Mouse (Mus musculus): ENCODE data around the gene H2-Ab1. TPM values are rescaled to one million over a fixed set of nuclear protein-coding genes. Genes with fewer than 3 reads are reported as not detected.
A peak's percentile ranks its signal among the peaks of the same experiment; 100 is the strongest.

The H2-Ab1 gene
- total and polyA plus RNA-seq, 2 experiments from 2014 or later, result 0.69 to 2.0 TPM

DNA sequence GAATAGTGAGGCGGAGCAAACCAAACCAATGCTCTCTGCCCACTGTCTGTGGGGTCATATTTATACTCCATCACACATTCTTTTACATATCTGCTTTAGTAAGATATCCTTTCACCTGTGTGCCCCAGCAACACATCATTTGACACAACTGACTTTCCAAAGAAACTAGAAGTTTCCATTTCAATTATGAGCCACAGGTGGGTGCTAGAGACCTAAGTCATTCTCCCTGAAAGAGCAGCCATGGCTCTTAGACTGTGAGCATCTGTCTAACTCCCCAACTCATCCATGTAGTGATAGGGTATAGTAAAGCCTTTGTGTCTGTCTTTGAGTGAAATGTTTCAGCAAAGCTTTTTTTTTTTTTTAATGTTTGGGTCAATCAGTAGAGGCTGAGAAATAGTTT, 14.6 kb downstream of the H2-Ab1 start:
- TF ChIP-seq EP300 (IDR thresholded peaks at IDR 0.05; ENCODE audit: low read depth), result no peak
- TF ChIP-seq CTCF (IDR thresholded peaks at IDR 0.05; ENCODE audit: low read depth), result peak; percentile 24; the same call in 1 of the 2 replicates
- no peak overlapping the region for H3K27ac ChIP-seq (ENCODE audit: low read depth)
- 79% methylated on average over 1 of the region's 1 CpGs for WGBS
- H3K4me3 ChIP-seq (ENCODE audit: low read depth, low read length), result no peak overlapping the region
- DNase-seq (ENCODE audit: low spot score) (no peak), ATAC-seq (ENCODE audit: insufficient read depth, low read depth) (no peak)
- peaks cover 4% of the 10 kb centered on the region; the same call in 1 of the 2 replicates for H3K9me3 ChIP-seq (replicated peaks; ENCODE audit: control insufficient read depth, low read length)
- H3K27me3 ChIP-seq (ENCODE audit: control insufficient read depth, insufficient read depth, low read length), result no peaks in the 10 kb centered on the region
- no peak overlapping the region for H3K4me2 ChIP-seq (ENCODE audit: low read depth, low read length)
- no peaks in the 10 kb centered on the region for H3K36me3 ChIP-seq (replicated peaks; ENCODE audit: control insufficient read depth, insufficient read depth, low read length)
- H3K9ac ChIP-seq (replicated peaks; ENCODE audit: low read depth, low read length), result no peak overlapping the region
- H3K4me1 ChIP-seq (ENCODE audit: control insufficient read depth, insufficient read depth), result no peaks in the 10 kb centered on the region

DNA sequence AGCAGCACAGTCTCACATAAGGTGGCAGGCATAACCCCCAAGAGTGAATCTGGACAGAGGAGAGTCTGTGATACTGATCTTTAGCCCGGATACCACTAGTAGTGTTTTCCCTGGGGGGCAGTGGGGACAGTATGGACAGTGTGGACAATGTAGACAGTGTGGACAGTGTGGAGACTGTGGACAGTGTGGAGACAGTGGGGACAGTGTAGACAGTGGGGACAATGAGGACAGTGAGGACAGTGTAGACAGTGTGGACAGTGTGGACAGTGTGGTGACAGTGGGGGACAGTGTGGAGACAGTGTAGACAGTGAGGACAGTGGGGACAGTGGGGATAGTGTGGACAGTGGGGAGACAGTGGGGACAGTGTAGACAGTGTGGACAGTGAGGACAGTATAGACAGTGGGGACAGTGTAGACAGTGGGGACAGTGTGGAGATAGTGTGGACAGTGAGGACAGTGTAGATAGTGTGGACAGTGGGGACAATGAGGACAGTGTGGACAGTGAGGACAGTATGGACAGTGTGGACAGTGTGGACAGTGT, 23.1 kb downstream of the H2-Ab1 start:
- TF ChIP-seq CTCF (IDR thresholded peaks at IDR 0.05; ENCODE audit: low read depth), result no peak
- no peak for TF ChIP-seq EP300 (IDR thresholded peaks at IDR 0.05; ENCODE audit: low read depth)
- no peak overlapping the region for H3K9ac ChIP-seq (replicated peaks; ENCODE audit: low read depth, low read length)
- H3K9me3 ChIP-seq (replicated peaks; ENCODE audit: control insufficient read depth, low read length), result peaks cover 4% of the 10 kb centered on the region; the same call in 1 of the 2 replicates
- DNase-seq (ENCODE audit: low spot score), result no peak
- 59% methylated on average over 1 of the region's 1 CpGs for WGBS
- ATAC-seq (ENCODE audit: insufficient read depth, low read depth), result no peak
- H3K36me3 ChIP-seq (replicated peaks; ENCODE audit: control insufficient read depth, insufficient read depth, low read length), result no peaks in the 10 kb centered on the region
- H3K4me2 ChIP-seq (ENCODE audit: low read depth, low read length), result no peak overlapping the region
- H3K4me1 ChIP-seq (ENCODE audit: control insufficient read depth, insufficient read depth), result no peaks in the 10 kb centered on the region
- no peak overlapping the region for H3K4me3 ChIP-seq (ENCODE audit: low read depth, low read length)
- H3K27me3 ChIP-seq (ENCODE audit: control insufficient read depth, insufficient read depth, low read length), result no peaks in the 10 kb centered on the region
- H3K27ac ChIP-seq (ENCODE audit: low read depth), result no peak overlapping the region

DNA sequence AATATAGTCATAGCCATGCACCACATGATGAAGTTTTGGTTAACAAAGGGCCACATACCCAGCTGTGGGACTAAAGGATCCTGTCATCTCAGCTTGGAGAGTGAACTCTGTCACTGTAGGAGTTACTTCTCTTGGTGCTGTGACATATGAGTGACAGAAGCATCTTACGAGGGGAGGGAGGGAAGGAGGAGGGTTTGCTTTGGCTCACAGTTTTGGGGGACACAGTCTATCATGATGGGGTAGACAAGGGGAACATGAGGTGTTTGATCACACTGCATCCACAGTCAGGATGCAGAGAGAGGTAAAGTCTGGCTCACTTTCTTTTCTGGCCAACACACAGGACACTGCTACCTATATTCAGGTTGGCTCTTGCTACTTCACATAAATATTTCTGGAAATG, 24.3 kb downstream of the H2-Ab1 start:
- Histone ChIP-seq H3K9me3 (replicated peaks; ENCODE audit: control insufficient read depth, low read length) (no peaks in the 10 kb centered on the region; the same call in 1 of the 2 replicates), H3K9ac (replicated peaks; ENCODE audit: low read depth, low read length) (no peak overlapping the region), H3K27ac (ENCODE audit: low read depth) (no peak overlapping the region), H3K27me3 (ENCODE audit: control insufficient read depth, insufficient read depth, low read length) (no peaks in the 10 kb centered on the region), H3K4me3 (ENCODE audit: low read depth, low read length) (no peak overlapping the region), H3K36me3 (replicated peaks; ENCODE audit: control insufficient read depth, insufficient read depth, low read length) (no peaks in the 10 kb centered on the region), H3K4me1 (ENCODE audit: control insufficient read depth, insufficient read depth) (no peaks in the 10 kb centered on the region), H3K4me2 (ENCODE audit: low read depth, low read length) (no peak overlapping the region)
- ATAC-seq (ENCODE audit: insufficient read depth, low read depth) (no peak), DNase-seq (ENCODE audit: low spot score) (no peak)
- 65% methylated on average over 1 of the region's 1 CpGs for WGBS
- TF ChIP-seq EP300 (IDR thresholded peaks at IDR 0.05; ENCODE audit: low read depth), result no peak
- no peak for TF ChIP-seq CTCF (IDR thresholded peaks at IDR 0.05; ENCODE audit: low read depth)

DNA sequence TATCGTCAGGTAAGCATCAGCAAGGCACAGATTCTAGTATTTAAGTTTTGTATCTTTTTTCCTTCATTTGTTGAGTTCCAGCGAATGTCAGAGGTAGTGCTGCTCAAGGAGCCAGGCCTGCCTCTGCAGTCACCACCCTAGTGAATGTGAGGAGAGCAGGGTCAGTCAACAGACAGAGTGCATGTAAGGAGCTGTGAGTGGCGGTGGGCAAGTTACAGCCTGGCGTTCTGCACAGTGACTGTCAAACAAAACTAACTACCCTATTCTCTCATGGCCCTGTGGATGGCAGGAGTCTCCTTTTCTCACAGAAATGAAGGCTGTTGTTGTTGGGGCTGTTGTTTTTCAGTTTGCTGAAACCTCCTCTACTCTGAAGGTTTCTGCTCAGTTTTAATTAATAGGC, 27.9 kb downstream of the H2-Ab1 start:
- no peaks in the 10 kb centered on the region for H3K36me3 ChIP-seq (replicated peaks; ENCODE audit: control insufficient read depth, insufficient read depth, low read length)
- no peak overlapping the region for H3K4me2 ChIP-seq (ENCODE audit: low read depth, low read length)
- H3K27me3 ChIP-seq (ENCODE audit: control insufficient read depth, insufficient read depth, low read length), result no peaks in the 10 kb centered on the region
- TF ChIP-seq EP300 (IDR thresholded peaks at IDR 0.05; ENCODE audit: low read depth), result no peak
- no peak overlapping the region for H3K9ac ChIP-seq (replicated peaks; ENCODE audit: low read depth, low read length)
- no peaks in the 10 kb centered on the region for H3K9me3 ChIP-seq (replicated peaks; ENCODE audit: control insufficient read depth, low read length)
- H3K4me1 ChIP-seq (ENCODE audit: control insufficient read depth, insufficient read depth), result no peaks in the 10 kb centered on the region
- no peak overlapping the region for H3K27ac ChIP-seq (ENCODE audit: low read depth)
- 67% methylated on average over 4 of the region's 4 CpGs for WGBS
- no peak for ATAC-seq (ENCODE audit: insufficient read depth, low read depth)
- no peak overlapping the region for H3K4me3 ChIP-seq (ENCODE audit: low read depth, low read length)
- DNase-seq (ENCODE audit: low spot score), result no peak

DNA sequence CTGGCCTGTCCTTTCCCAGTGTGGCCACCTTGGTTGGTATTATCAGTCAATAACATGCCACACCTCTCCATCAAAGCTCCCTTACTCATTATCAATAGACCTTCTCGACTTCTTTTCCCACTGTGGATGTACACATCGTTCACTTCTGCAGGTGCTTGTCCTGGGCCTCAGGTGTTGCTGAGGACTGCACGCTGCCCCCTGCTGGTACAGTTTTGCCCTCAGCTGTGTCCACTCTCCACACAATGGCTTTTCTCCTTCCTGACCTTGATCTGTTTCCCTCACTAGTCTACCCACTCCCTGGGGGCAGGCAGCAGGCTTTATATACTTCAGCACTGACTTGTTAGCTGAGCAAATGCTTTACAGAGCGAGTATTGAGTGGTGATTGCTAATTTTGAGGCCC, 28.4 kb downstream of the H2-Ab1 start:
- WGBS, result 31% methylated on average over 4 of the region's 4 CpGs
- Histone ChIP-seq H3K9me3 (replicated peaks; ENCODE audit: control insufficient read depth, low read length) (no peaks in the 10 kb centered on the region), H3K4me1 (ENCODE audit: control insufficient read depth, insufficient read depth) (no peaks in the 10 kb centered on the region), H3K27me3 (ENCODE audit: control insufficient read depth, insufficient read depth, low read length) (no peaks in the 10 kb centered on the region), H3K4me2 (ENCODE audit: low read depth, low read length) (no peak overlapping the region), H3K36me3 (replicated peaks; ENCODE audit: control insufficient read depth, insufficient read depth, low read length) (no peaks in the 10 kb centered on the region), H3K9ac (replicated peaks; ENCODE audit: low read depth, low read length) (no peak overlapping the region), H3K27ac (ENCODE audit: low read depth) (no peak overlapping the region), H3K4me3 (ENCODE audit: low read depth, low read length) (no peak overlapping the region)
- ATAC-seq (ENCODE audit: insufficient read depth, low read depth), result no peak
- DNase-seq (ENCODE audit: low spot score), result no peak
- TF ChIP-seq EP300 (IDR thresholded peaks at IDR 0.05; ENCODE audit: low read depth) (no peak), CTCF (IDR thresholded peaks at IDR 0.05; ENCODE audit: low read depth) (peak; percentile 37)

DNA sequence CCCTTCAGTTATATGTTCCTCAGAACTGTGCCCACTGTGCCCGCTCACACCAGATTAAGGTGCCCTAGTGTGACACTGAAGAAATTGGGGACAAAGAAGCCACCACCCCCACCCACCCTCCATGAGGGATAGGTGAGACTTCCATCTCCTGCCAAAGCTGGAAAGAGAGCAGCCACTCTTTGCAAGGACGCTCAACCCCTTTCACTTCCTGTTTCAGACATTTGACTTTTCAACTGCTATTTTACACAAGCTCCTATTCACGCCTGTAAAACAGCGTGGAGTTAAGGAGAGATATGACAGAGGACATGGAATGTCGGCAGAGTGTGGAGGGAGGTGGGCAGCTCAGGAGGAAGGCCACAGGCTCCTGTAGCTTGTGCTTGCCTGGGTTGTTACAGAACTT, 29.0 kb downstream of the H2-Ab1 start:
- ATAC-seq (ENCODE audit: insufficient read depth, low read depth) (no peak), DNase-seq (ENCODE audit: low spot score) (no peak)
- no peaks in the 10 kb centered on the region for H3K36me3 ChIP-seq (replicated peaks; ENCODE audit: control insufficient read depth, insufficient read depth, low read length)
- H3K9me3 ChIP-seq (replicated peaks; ENCODE audit: control insufficient read depth, low read length), result no peaks in the 10 kb centered on the region
- no peak overlapping the region for H3K27ac ChIP-seq (ENCODE audit: low read depth)
- no peak for TF ChIP-seq EP300 (IDR thresholded peaks at IDR 0.05; ENCODE audit: low read depth)
- TF ChIP-seq CTCF (IDR thresholded peaks at IDR 0.05; ENCODE audit: low read depth), result no peak
- H3K4me3 ChIP-seq (ENCODE audit: low read depth, low read length), result no peak overlapping the region
- H3K9ac ChIP-seq (replicated peaks; ENCODE audit: low read depth, low read length), result no peak overlapping the region
- no peaks in the 10 kb centered on the region for H3K4me1 ChIP-seq (ENCODE audit: control insufficient read depth, insufficient read depth)
- WGBS, result 54% methylated on average over 5 of the region's 5 CpGs
- no peak overlapping the region for H3K4me2 ChIP-seq (ENCODE audit: low read depth, low read length)
- no peaks in the 10 kb centered on the region for H3K27me3 ChIP-seq (ENCODE audit: control insufficient read depth, insufficient read depth, low read length)
